Mouse (Mus musculus): ENCODE data around the gene Gpr68. TPM values are rescaled to one million over a fixed set of nuclear protein-coding genes. Genes with fewer than 3 reads are reported as not detected.

Gene Gpr68
- polyA plus RNA-seq, 1 experiment: not detected

DNA sequence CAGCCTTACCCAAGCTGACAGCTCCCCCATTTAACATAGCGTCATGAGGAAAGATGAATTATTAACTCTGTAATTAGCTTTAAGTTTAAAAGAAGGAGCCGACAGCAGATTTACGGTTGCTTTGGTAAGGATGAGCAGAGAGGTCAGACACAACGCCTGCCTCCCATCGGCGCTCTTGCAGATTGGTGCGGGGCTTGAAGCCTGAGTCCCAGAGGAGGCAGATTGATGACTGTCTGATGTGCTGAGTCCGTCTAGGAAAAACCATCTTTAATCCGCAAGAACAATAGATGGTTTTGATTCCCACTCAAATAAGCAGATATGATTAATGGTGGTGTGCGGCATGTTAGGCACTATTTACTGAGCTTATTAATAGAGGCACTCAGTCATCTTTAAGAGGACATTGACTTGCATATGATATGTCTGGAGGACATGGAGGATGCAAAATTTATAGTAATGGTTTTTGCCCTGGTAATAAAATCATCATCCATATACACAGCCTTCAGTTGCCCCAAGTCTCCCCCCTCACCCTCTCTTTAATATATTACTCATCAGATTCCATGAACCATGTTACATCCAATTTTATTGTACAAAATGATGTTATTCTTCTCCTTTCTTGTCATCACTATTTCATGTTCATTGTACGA is 60.4 kb downstream of the Gpr68 start:
- Histone ChIP-seq H3K4me3 (replicated peaks) (no peak overlapping the region), H3K9me3 (ENCODE audit: control insufficient read depth, low read length) (no peaks in the 10 kb centered on the region)
- TF ChIP-seq GATA1 (IDR thresholded peaks at IDR 0.05; ENCODE audit: low read length) (no peak), TAL1 (IDR thresholded peaks at IDR 0.05; ENCODE audit: low read length) (no peak)

DNA sequence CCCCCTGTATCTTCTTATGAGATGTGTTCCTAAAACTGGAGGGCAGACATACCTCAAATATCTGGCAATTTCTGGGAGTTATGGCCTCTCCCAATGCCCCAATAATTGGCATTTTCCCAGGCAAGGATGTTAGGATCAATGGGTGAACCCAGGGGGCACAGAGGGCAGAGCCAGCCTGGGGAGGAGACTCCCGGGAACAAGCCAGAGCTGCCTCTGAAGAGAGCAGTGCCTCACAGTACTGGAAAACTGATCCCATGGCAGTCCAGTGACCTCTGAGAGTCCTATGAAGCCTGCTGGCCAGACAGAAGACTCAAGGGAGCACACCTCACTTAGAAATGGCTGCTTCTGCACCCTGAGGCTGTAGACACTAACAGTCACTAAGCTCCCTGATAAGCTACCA is 61.4 kb downstream of the Gpr68 start:
- no peak for TF ChIP-seq GATA1 (IDR thresholded peaks at IDR 0.05; ENCODE audit: low read length)
- no peak for TF ChIP-seq TAL1 (IDR thresholded peaks at IDR 0.05; ENCODE audit: low read length)
- no peaks in the 10 kb centered on the region for H3K9me3 ChIP-seq (ENCODE audit: control insufficient read depth, low read length)
- no peaks in the 10 kb centered on the region for H3K36me3 ChIP-seq (ENCODE audit: control insufficient read depth)
- H3K4me3 ChIP-seq (replicated peaks): no peak overlapping the region
- H3K27me3 ChIP-seq (ENCODE audit: control insufficient read depth): no peaks in the 10 kb centered on the region
- H3K4me1 ChIP-seq (ENCODE audit: control insufficient read depth): no peaks in the 10 kb centered on the region

More for the DNA sequence above, 60.4 kb downstream of the Gpr68 start:
- Histone ChIP-seq H3K36me3 (ENCODE audit: control insufficient read depth) (no peaks in the 10 kb centered on the region), H3K4me1 (ENCODE audit: control insufficient read depth) (no peaks in the 10 kb centered on the region), H3K27me3 (ENCODE audit: control insufficient read depth) (no peaks in the 10 kb centered on the region)

DNA sequence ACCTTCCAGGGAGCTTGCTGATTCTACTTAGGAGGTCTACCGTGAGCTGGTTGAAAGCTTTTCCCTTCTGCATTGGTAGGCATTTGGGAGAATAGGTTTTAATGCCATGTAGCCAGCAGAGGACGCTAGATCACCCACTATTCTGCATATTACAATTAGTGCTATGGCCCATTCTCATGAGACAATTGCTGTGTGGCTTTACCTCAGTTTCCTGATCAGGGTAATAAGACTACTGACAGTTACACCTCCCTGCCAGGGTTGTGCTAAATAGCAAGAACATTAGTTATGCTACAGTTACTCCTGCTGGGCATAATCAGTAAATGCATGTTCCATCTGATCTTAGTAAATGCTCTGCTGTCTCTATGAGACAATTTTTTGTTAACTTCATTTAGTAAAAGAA is 62.2 kb downstream of the Gpr68 start:
- Histone ChIP-seq H3K36me3 (ENCODE audit: control insufficient read depth) (no peaks in the 10 kb centered on the region), H3K4me1 (ENCODE audit: control insufficient read depth) (no peaks in the 10 kb centered on the region), H3K27me3 (ENCODE audit: control insufficient read depth) (no peaks in the 10 kb centered on the region), H3K9me3 (ENCODE audit: control insufficient read depth, low read length) (no peaks in the 10 kb centered on the region), H3K4me3 (replicated peaks) (no peak overlapping the region)
- TF ChIP-seq GATA1 (IDR thresholded peaks at IDR 0.05; ENCODE audit: low read length) (no peak), TAL1 (IDR thresholded peaks at IDR 0.05; ENCODE audit: low read length) (no peak)

DNA sequence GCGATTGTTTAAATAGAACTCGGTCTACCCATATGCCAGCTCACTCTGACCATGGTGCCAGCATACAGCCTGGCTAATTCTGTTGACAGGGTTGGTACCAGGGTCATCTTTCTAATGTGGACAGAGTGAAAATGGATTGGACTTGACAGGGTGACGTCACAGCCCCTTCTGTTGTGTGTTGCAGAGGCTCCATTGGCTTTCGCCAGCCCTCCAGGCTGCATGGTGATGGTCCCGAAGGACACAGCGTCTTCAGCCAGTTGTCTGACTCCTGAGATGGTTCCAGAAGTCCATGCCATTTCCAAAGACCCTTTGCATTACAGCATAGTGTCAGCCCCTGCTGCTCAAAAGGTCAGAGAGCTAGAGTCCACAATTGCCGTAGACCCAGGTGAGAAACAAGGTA is 63.5 kb downstream of the Gpr68 start:
- Histone ChIP-seq H3K4me3 (replicated peaks) (no peak overlapping the region), H3K27me3 (ENCODE audit: control insufficient read depth) (no peaks in the 10 kb centered on the region), H3K9me3 (ENCODE audit: control insufficient read depth, low read length) (no peaks in the 10 kb centered on the region), H3K36me3 (ENCODE audit: control insufficient read depth) (no peaks in the 10 kb centered on the region), H3K4me1 (ENCODE audit: control insufficient read depth) (no peaks in the 10 kb centered on the region)
- TF ChIP-seq TAL1 (IDR thresholded peaks at IDR 0.05; ENCODE audit: low read length): no peak
- no peak for TF ChIP-seq GATA1 (IDR thresholded peaks at IDR 0.05; ENCODE audit: low read length)

DNA sequence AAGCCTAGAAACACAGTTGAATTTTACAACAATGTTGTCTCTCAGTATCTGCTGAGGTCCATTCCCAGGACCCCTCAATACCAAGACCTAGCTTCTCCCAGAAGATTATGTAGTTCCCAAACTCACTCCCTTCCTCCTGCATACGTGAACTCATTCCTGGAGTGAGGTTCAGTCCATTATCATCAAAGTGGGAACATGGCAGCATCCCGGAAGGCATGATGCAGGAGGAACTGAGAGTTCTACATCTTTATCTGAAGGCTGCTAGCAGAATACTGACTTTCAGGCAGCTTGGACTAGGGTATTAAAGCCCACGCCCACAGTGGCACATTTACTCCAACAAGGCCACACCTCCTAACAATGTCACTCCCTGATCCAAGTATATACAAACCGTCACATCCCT is 64.8 kb downstream of the Gpr68 start:
- no peaks in the 10 kb centered on the region for H3K27me3 ChIP-seq (ENCODE audit: control insufficient read depth)
- no peak for TF ChIP-seq TAL1 (IDR thresholded peaks at IDR 0.05; ENCODE audit: low read length)
- TF ChIP-seq GATA1 (IDR thresholded peaks at IDR 0.05; ENCODE audit: low read length): no peak
- H3K36me3 ChIP-seq (ENCODE audit: control insufficient read depth): no peaks in the 10 kb centered on the region
- no peak overlapping the region for H3K4me3 ChIP-seq (replicated peaks)
- H3K9me3 ChIP-seq (ENCODE audit: control insufficient read depth, low read length): no peaks in the 10 kb centered on the region
- no peaks in the 10 kb centered on the region; the same call in 1 of the 2 replicates for H3K4me1 ChIP-seq (ENCODE audit: control insufficient read depth)

DNA sequence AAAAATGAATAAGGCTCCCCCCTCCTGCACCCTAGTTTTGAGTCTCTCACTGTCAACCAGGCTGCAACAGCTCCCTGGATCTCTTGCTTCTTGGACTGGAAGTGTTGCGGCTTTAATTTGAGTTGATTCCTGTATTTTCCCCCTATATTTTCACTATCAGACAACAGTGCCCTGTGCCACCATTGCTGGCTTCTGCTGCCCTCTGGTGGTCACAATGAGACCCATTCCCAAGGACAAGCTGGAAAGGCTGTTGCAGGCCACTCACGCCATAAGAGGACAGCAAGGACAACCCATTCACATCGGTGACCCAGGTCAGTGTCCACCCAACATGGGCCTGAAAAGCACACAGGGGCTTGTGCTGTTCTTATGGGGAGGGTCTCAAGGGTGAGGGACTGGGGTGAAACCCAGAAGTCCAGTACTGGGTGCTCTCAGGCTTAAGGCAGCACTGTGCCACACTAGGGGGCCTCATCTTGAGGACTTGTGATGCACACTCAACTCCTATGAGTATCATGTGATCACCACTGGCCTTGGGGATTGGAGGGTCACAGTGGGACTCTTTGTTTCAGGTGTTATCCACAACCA is 66.7 kb downstream of the Gpr68 start:
- no peaks in the 10 kb centered on the region for H3K9me3 ChIP-seq (ENCODE audit: control insufficient read depth, low read length)
- no peaks in the 10 kb centered on the region for H3K27me3 ChIP-seq (ENCODE audit: control insufficient read depth)
- no peak overlapping the region for H3K4me3 ChIP-seq (replicated peaks)
- no peaks in the 10 kb centered on the region; the same call in 1 of the 2 replicates for H3K4me1 ChIP-seq (ENCODE audit: control insufficient read depth)
- no peak for TF ChIP-seq TAL1 (IDR thresholded peaks at IDR 0.05; ENCODE audit: low read length)
- no peak for TF ChIP-seq GATA1 (IDR thresholded peaks at IDR 0.05; ENCODE audit: low read length)
- H3K36me3 ChIP-seq (ENCODE audit: control insufficient read depth): no peaks in the 10 kb centered on the region

DNA sequence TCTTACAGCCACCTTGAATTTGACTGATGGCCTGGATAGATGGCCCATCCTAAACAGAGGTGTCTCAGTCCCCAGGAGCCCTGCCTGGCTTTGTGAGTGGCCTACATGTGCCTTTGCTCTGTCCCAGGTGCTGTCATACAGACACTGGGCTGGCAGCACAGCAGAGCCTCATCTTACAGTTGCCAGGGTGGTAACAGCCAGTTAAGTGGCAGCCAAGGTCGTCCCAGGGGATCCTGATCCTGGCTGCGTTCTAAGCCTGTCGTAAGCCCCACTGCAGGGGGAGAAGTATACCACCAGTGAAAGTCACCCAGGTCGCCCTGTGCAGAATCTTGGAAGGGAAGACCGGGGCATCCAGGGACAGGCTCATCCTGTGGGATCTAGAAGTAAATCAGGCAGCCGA is 68.1 kb downstream of the Gpr68 start:
- no peaks in the 10 kb centered on the region for H3K27me3 ChIP-seq (ENCODE audit: control insufficient read depth)
- no peak overlapping the region for H3K4me3 ChIP-seq (replicated peaks)
- no peaks in the 10 kb centered on the region; the same call in 1 of the 2 replicates for H3K4me1 ChIP-seq (ENCODE audit: control insufficient read depth)
- no peaks in the 10 kb centered on the region for H3K36me3 ChIP-seq (ENCODE audit: control insufficient read depth)
- no peaks in the 10 kb centered on the region for H3K9me3 ChIP-seq (ENCODE audit: control insufficient read depth, low read length)
- no peak for TF ChIP-seq GATA1 (IDR thresholded peaks at IDR 0.05; ENCODE audit: low read length)

DNA sequence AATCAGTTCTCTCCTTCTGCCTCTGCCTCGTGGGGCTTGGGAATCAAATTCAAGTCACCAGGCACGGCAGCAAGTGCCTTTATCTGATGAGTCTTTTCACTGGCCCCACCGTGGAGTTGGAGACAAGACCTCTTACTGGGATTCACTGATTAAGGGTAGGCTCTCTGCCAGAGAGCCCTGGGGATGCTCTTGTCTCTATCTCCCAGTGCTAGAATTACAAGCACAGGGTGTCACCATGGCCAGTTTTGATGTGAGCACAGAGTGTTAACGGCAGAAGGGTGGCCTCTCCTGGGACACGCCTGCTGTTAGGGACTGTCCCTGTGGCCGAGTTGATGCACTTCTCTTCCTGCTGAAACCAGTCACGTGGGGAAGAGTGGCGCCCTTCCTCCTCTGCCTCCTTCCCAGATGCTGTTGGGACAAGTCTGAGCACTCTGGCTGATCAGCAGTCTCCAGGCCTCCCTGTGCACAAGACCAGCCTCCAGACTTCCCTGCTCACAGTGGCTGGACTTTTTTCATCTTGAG is 68.9 kb downstream of the Gpr68 start:
- Histone ChIP-seq H3K4me1 (ENCODE audit: control insufficient read depth) (no peaks in the 10 kb centered on the region; the same call in 1 of the 2 replicates), H3K36me3 (ENCODE audit: control insufficient read depth) (no peaks in the 10 kb centered on the region), H3K27me3 (ENCODE audit: control insufficient read depth) (no peaks in the 10 kb centered on the region), H3K4me3 (replicated peaks) (no peak overlapping the region), H3K9me3 (ENCODE audit: control insufficient read depth, low read length) (no peaks in the 10 kb centered on the region)
- TF ChIP-seq GATA1 (IDR thresholded peaks at IDR 0.05; ENCODE audit: low read length): no peak

DNA sequence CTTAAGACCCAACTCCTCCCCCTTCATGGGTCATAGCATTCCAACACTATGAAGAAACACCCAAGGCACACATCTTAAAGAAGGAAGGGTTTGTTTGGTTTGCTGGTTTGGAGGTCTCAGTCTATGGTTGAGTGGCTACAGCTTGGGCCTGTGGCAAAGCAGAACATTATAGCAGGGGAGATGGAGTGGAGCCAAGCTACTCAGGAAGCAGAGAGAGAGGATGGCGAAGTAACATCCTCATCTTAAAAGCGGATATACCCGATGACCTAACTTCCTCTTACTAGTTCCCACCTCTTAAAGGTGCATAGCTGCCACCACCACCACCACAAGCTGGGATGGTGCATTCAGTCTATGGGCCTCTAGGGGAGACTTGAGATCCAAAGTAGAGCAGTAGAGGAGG is 70.8 kb downstream of the Gpr68 start:
- no peak overlapping the region for H3K4me3 ChIP-seq (replicated peaks)
- no peaks in the 10 kb centered on the region for H3K36me3 ChIP-seq (ENCODE audit: control insufficient read depth)
- H3K4me1 ChIP-seq (ENCODE audit: control insufficient read depth): no peaks in the 10 kb centered on the region; the same call in 1 of the 2 replicates
- no peaks in the 10 kb centered on the region for H3K9me3 ChIP-seq (ENCODE audit: control insufficient read depth, low read length)
- H3K27me3 ChIP-seq (ENCODE audit: control insufficient read depth): no peaks in the 10 kb centered on the region
- TF ChIP-seq TAL1 (IDR thresholded peaks at IDR 0.05; ENCODE audit: low read length) (no peak), GATA1 (IDR thresholded peaks at IDR 0.05; ENCODE audit: low read length) (no peak)

Data from erythroblast, embryonic 14.5 days (primary cell).